Mouse (Mus musculus): ENCODE measurements at regions not wholly inside any gene's neighbourhood (a gene's known extent, or its start where the extent isn't known, plus 50 kb on each side); places are given as distances from the start of the nearest gene placed in this dataset.

GRCm38 (mm10) chr3:38373690-38374089 is 111.0 kb downstream of the Ankrd50 start:
- Histone ChIP-seq H3K36me3 (ENCODE audit: insufficient read depth) (no peaks in the 10 kb centered on the region), H3K27me3 (ENCODE audit: insufficient read depth, low read length) (no peaks in the 10 kb centered on the region), H3K4me2 (ENCODE audit: low read depth) (no peak overlapping the region), H3K4me1 (ENCODE audit: insufficient read depth) (no peaks in the 10 kb centered on the region), H3K9me3 (ENCODE audit: low read length) (no peaks in the 10 kb centered on the region), H3K9ac (no peak overlapping the region), H3K4me3 (ENCODE audit: low read depth, low read length) (no peak overlapping the region), H3K27ac (ENCODE audit: low read depth, low read length) (no peak overlapping the region)
- no peak for DNase-seq
- no peak for TF ChIP-seq CTCF (IDR thresholded peaks at IDR 0.05; ENCODE audit: low read depth)
- WGBS = 86% methylated on average over 4 of the region's 4 CpGs
- ATAC-seq = no peak

GRCm38 (mm10) chr3:38371702-38372101 is 112.9 kb downstream of the Ankrd50 start:
- Histone ChIP-seq H3K9ac (no peak overlapping the region), H3K9me3 (ENCODE audit: low read length) (no peaks in the 10 kb centered on the region), H3K27ac (ENCODE audit: low read depth, low read length) (no peak overlapping the region), H3K27me3 (ENCODE audit: insufficient read depth, low read length) (no peaks in the 10 kb centered on the region), H3K36me3 (ENCODE audit: insufficient read depth) (no peaks in the 10 kb centered on the region), H3K4me1 (ENCODE audit: insufficient read depth) (no peaks in the 10 kb centered on the region), H3K4me3 (ENCODE audit: low read depth, low read length) (no peak overlapping the region), H3K4me2 (ENCODE audit: low read depth) (no peak overlapping the region)
- TF ChIP-seq CTCF (IDR thresholded peaks at IDR 0.05; ENCODE audit: low read depth) = no peak
- 52% methylated on average over 2 of the region's 2 CpGs for WGBS
- ATAC-seq (no peak), DNase-seq (no peak)

- Histone ChIP-seq H3K4me1 (ENCODE audit: insufficient read depth) (no peaks in the 10 kb centered on the region), H3K9ac (no peak overlapping the region), H3K27me3 (ENCODE audit: insufficient read depth, low read length) (no peaks in the 10 kb centered on the region), H3K4me3 (ENCODE audit: low read depth, low read length) (no peak overlapping the region), H3K36me3 (ENCODE audit: insufficient read depth) (no peaks in the 10 kb centered on the region), H3K27ac (ENCODE audit: low read depth, low read length) (no peak overlapping the region), H3K9me3 (ENCODE audit: low read length) (no peaks in the 10 kb centered on the region), H3K4me2 (ENCODE audit: low read depth) (no peak overlapping the region)
- WGBS = 93% methylated on average over 4 of the region's 4 CpGs
- no peak for ATAC-seq
- DNase-seq = no peak
- no peak for TF ChIP-seq CTCF (IDR thresholded peaks at IDR 0.05; ENCODE audit: low read depth)
Measured at GRCm38 (mm10) chr3:38363888-38364287, 120.8 kb downstream of the Ankrd50 start.

- no peaks in the 10 kb centered on the region for H3K27me3 ChIP-seq (ENCODE audit: insufficient read depth, low read length)
- no peak overlapping the region for H3K4me2 ChIP-seq (ENCODE audit: low read depth)
- DNase-seq (no peak), ATAC-seq (no peak)
- H3K36me3 ChIP-seq (ENCODE audit: insufficient read depth) = no peaks in the 10 kb centered on the region
- no peak overlapping the region for H3K9ac ChIP-seq
- H3K9me3 ChIP-seq (ENCODE audit: low read length) = no peaks in the 10 kb centered on the region
- H3K4me1 ChIP-seq (ENCODE audit: insufficient read depth) = no peaks in the 10 kb centered on the region
- WGBS = 88% methylated on average over 4 of the region's 4 CpGs
- H3K27ac ChIP-seq (ENCODE audit: low read depth, low read length) = no peak overlapping the region
- TF ChIP-seq CTCF (IDR thresholded peaks at IDR 0.05; ENCODE audit: low read depth) = no peak
- no peak overlapping the region for H3K4me3 ChIP-seq (ENCODE audit: low read depth, low read length)
Measured at GRCm38 (mm10) chr3:38361411-38361810, 123.2 kb downstream of the Ankrd50 start.

GRCm38 (mm10) chr3:38360974-38361373 is 123.7 kb downstream of the Ankrd50 start:
- Histone ChIP-seq H3K4me2 (ENCODE audit: low read depth) (no peak overlapping the region), H3K27me3 (ENCODE audit: insufficient read depth, low read length) (no peaks in the 10 kb centered on the region), H3K9me3 (ENCODE audit: low read length) (no peaks in the 10 kb centered on the region), H3K36me3 (ENCODE audit: insufficient read depth) (no peaks in the 10 kb centered on the region), H3K4me3 (ENCODE audit: low read depth, low read length) (no peak overlapping the region), H3K27ac (ENCODE audit: low read depth, low read length) (no peak overlapping the region), H3K4me1 (ENCODE audit: insufficient read depth) (no peaks in the 10 kb centered on the region), H3K9ac (no peak overlapping the region)
- 58% methylated on average over 5 of the region's 5 CpGs for WGBS
- no peak for ATAC-seq
- DNase-seq = no peak
- no peak for TF ChIP-seq CTCF (IDR thresholded peaks at IDR 0.05; ENCODE audit: low read depth)

GRCm38 (mm10) chr3:38360421-38360921 is 124.2 kb downstream of the Ankrd50 start:
- 40% methylated on average over 3 of the region's 3 CpGs for whole genome bisulfite sequencing
- ATAC-seq = no peak

GRCm38 (mm10) chr3:38357905-38358491 is 126.6 kb downstream of the Ankrd50 start:
- Histone ChIP-seq H3K9me3 (ENCODE audit: low read length) (no peaks in the 10 kb centered on the region), H3K4me1 (ENCODE audit: insufficient read depth) (no peaks in the 10 kb centered on the region), H3K4me3 (ENCODE audit: low read depth, low read length) (no peak overlapping the region), H3K27ac (ENCODE audit: low read depth, low read length) (no peak overlapping the region), H3K27me3 (ENCODE audit: insufficient read depth, low read length) (no peaks in the 10 kb centered on the region), H3K9ac (no peak overlapping the region), H3K4me2 (ENCODE audit: low read depth) (no peak overlapping the region), H3K36me3 (ENCODE audit: insufficient read depth) (no peaks in the 10 kb centered on the region)
- TF ChIP-seq CTCF (IDR thresholded peaks at IDR 0.05; ENCODE audit: low read depth) = no peak
- ATAC-seq (no peak), DNase-seq (no peak)
- WGBS = 56% methylated on average over 14 of the region's 14 CpGs

More at GRCm38 (mm10) chr3:38360421-38360921, 124.2 kb downstream of the Ankrd50 start:
- DNase-seq = no peak
- no peak overlapping the region for H3K9ac ChIP-seq
- no peak overlapping the region for H3K4me3 ChIP-seq (ENCODE audit: low read depth, low read length)
- H3K4me2 ChIP-seq (ENCODE audit: low read depth) = no peak overlapping the region
- no peaks in the 10 kb centered on the region for H3K4me1 ChIP-seq (ENCODE audit: insufficient read depth)
- H3K9me3 ChIP-seq (ENCODE audit: low read length) = no peaks in the 10 kb centered on the region
- no peaks in the 10 kb centered on the region for H3K27me3 ChIP-seq (ENCODE audit: insufficient read depth, low read length)
- H3K36me3 ChIP-seq (ENCODE audit: insufficient read depth) = no peaks in the 10 kb centered on the region
- no peak for TF ChIP-seq CTCF (IDR thresholded peaks at IDR 0.05; ENCODE audit: low read depth)
- H3K27ac ChIP-seq (ENCODE audit: low read depth, low read length) = no peak overlapping the region
